Mouse (Mus musculus): ENCODE results near the gene Als2.

The Als2 gene

DNA sequence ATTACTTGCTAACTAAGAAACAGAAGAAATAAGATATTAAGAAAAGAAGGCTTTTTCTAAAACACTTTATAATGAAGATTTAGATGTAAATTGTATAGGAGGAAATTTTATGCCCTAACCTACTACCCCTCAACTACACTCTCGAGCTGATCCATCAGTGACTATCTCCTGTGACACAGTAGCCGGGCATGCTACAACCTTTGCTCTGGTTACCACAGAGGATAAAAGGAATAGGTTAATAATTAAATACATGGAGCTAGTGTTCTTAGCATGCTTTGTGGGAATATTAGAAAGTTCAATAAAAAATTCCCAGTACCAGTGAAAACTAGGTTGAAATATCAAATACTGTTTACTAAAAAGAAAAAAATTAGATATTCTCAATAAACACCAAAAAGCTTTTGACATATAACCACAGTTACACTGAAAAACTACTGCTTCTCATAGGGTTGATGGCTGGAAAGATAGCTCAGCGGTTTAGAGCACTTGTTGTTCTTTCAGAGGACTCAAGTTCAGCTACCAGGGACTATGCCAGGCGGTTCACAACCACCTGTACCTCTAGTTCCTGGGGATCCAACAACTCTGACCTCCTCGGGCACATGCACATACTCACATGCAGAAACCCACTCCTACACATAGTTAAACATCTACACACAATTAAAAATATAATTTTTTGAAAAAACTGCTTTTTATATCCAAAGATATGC is 24.8 kb downstream of the Als2 start:
- DNase-seq (ENCODE audit: low read depth, low spot score) = no peak

DNA sequence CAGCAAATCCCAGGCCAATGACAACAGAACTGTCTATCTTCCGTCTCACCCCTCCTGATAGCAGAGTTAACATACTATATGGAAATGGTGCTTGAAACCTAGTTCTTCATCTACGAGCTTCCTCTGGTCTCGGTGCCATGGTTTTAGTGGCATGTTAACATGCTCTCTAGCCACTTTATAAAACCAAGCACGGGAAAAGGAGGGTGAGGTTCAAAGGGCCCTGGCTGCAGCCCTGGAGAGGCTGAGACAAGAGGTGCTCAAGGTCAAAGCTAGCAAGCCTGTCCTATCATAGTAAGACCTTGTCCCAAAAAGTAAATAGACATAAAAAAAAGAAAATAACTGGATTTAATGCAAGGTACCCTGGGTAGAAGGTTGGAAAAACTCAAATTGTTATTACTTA is 25.4 kb downstream of the Als2 start:
- no peak for DNase-seq (ENCODE audit: low read depth, low spot score)

GRCm38 (mm10) chr1:59208331-59208730 is 28.7 kb downstream of the Als2 start:
- no peak for DNase-seq (ENCODE audit: low read depth, low spot score)

DNA sequence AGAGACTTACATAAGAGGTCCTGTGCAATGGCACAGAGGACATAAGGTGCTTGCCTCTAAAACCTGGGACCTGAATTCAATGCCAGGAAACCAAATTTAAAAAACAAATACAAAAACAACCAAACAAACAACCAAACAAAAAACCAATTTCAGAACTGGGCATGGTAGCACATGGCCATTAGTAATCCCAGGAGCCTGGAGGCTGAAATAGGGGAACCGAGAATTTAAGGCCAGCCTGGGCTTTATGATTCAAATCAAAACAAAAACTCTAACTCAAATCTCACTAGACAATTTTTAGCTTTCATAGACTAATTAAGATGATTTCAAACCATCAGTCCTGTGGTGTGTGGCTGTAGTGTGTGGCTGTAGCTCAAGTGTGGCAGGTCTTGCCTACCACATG is 32.5 kb downstream of the Als2 start:
- no peak for DNase-seq (ENCODE audit: low read depth, low spot score)

GRCm38 (mm10) chr1:59202367-59202766 is 34.7 kb downstream of the Als2 start:
- DNase-seq (ENCODE audit: low read depth, low spot score) = no peak

GRCm38 (mm10) chr1:59201561-59201960 is 35.5 kb downstream of the Als2 start:
- no peak for DNase-seq (ENCODE audit: low read depth, low spot score)

- no peak for DNase-seq (ENCODE audit: low read depth, low spot score)
Observed at GRCm38 (mm10) chr1:59200960-59201359, 36.1 kb downstream of the Als2 start.

- DNase-seq (ENCODE audit: low read depth, low spot score) = no peak
Observed at GRCm38 (mm10) chr1:59194979-59195378, 42.1 kb downstream of the Als2 start.

DNA sequence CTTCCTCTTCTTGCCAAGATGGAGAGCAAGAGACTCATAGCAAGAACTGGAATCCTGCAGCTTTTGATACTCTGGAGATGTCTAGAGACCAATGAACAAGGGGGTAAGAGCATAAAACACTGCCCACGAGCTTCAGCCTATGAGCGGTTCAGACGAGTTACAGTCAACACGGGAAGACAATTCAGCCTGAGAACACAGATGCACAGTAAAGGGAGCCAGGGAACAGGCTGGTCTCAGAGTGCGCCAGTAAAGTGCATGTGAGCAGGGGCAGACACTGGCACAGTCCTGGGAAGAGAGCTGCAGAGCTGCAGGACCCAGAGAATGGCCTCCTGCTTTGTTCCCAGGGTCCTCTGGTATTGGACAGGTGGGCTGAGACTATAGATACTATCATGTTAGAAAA is 49.2 kb downstream of the Als2 start:
- no peak for DNase-seq (ENCODE audit: low read depth, low spot score)

DNA sequence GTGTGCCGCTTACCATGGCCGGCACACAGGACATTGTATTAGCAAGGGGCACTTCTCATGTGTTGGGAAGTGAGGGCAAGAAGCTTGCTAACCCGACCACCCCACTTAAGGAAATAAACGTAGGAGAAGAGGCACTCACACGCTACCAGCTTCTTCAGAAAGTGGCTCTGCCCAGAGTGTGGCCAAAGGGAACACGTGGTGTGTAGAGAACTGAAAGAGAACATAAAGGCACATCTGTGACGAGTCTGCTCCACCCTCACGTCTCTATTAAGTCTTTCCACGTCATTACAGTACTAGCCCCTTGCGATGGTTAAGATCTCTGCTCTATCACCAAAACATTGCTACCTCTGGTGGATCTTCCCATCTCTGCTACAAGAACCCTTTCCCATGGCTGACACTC is 50.7 kb downstream of the Als2 start:
- no peak for DNase-seq (ENCODE audit: low read depth, low spot score)

- DNase-seq (ENCODE audit: low read depth, low spot score) = no peak
Observed at GRCm38 (mm10) chr1:59185410-59185809, 51.6 kb downstream of the Als2 start.

GRCm38 (mm10) chr1:59183045-59183444 is 54.0 kb downstream of the Als2 start:
- no peak for DNase-seq (ENCODE audit: low read depth, low spot score)

GRCm38 (mm10) chr1:59182373-59182772 is 54.7 kb downstream of the Als2 start:
- no peak for DNase-seq (ENCODE audit: low read depth, low spot score)

- no peak for DNase-seq (ENCODE audit: low read depth, low spot score)
Observed at GRCm38 (mm10) chr1:59180003-59180402, 57.0 kb downstream of the Als2 start.

DNA sequence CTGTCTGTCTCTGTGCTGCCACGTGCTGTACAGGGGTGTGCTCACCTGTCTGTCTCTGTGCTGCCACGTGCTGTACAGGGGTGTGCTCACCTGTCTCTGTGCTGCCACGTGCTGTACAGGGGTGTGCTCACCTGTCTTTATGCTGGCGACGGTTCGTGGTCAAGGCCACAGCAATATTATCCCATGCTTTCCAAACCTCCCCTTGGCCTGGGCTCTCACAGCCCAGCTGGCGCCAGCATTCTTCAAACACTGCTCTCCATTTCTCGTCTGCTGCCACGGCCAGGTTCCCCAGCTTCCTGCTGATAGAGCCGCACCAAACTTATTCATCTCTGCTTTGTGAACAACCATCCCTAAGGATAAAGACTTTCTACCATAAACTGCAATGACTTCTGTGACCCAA is 58.6 kb downstream of the Als2 start:
- DNase-seq (ENCODE audit: low read depth, low spot score) = no peak

- no peak for DNase-seq (ENCODE audit: low read depth, low spot score)
Observed at GRCm38 (mm10) chr1:59174514-59175373, 62.3 kb downstream of the Als2 start.

DNA sequence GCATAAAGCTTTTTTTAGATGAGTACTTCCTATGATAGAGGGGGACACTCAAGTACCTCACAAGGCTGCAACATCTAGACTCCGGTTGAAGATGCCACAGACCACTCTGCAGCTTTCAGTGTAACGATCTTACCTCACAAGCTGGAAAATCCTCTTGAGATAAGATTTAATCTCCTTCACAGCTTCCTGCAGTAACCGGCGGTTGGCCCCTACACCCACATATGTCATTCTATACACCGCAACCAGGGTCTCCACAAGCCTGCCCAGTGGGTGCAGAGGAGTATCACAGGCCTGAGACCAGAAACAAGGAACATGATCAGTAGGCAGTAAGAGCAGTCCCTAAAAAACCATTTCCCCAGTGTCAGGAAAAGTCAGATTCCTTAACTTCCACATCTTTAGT is 64.0 kb downstream of the Als2 start:
- no peak for DNase-seq (ENCODE audit: low read depth, low spot score)

GRCm38 (mm10) chr1:59171875-59172274 is 65.2 kb downstream of the Als2 start:
- no peak for DNase-seq (ENCODE audit: low read depth, low spot score)

GRCm38 (mm10) chr1:59170290-59170689 is 66.7 kb downstream of the Als2 start:
- DNase-seq (ENCODE audit: low read depth, low spot score) = no peak

DNA sequence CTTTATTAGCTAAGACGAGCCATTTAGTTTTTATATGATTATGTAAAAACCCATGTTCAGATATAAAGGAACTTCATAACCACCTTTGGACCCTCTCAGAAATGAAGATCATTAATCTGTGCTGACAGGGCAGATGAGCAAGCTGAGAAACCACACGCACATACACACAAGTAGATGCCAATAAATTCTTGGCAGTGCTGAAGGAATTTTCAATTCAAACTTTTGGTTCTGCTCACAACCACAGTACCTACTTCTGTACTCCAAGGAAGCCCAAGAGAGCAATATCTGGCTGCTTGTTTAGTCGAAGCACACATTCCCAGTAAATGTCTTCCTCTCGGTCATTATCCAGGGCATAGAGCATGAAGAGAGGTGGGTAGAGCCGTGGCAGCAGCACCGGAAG is 67.4 kb downstream of the Als2 start:
- DNase-seq (ENCODE audit: low read depth, low spot score) = no peak

GRCm38 (mm10) chr1:59168556-59168955 is 68.5 kb downstream of the Als2 start:
- DNase-seq (ENCODE audit: low read depth, low spot score) = no peak

DNA sequence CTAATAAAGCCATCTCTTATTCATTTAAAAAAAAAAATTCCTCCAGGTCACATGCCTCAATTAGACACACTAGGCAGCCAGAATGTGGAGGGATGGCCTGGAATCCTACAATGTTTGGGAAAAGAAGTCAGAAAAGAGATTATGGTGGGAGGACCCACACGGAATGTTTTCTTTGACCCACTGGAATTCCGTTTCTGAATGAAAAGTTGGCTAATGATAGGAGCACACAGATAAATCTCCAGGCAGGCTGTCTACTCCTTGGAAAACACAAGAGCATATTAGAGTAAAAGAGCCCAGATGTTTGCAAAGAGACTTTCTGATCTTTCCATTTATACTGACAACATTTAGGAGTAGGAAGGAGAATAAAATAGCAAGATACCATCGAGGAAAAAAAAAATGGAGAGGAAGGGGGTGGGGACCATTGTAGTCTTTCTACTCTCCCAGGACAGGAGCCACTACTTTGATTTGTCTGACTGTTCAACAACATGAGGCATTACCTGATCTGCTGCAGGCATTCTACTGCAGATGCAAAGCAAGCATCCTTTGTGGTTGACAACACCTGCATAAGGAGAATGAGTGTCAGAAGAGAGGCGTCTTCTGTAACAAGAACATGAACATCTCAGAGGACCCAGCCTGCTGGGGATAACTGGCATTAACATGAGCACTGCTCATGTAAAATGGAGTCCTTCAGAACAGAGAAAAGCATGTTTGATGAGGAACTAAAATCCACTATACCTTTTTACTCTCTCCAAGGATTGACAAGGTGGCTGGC is 69.2 kb downstream of the Als2 start:
- no peak for DNase-seq (ENCODE audit: low read depth, low spot score)

Data from R1 (cell line).